In the genomic region with DNA sequence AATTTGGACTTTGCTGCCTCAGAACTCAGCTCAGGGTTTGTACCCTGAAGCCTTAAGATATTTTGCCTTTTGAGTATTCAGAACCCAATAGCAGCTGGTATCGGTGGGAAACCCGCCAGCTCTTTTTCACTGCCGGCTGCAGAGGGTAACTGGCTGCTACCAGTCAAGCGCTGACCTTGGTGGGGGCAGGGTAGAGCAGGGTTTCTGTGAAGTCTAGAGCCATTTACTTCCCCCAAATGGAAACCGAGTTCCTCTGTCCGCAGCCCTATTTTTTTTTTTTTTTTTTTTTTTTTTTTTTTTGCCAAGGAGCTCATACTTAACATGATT, we compare ENCODE assay signal across 8 mouse cellular contexts. TPM values are rescaled to one million over a fixed set of nuclear protein-coding genes. Genes with fewer than 3 reads are reported as not detected.
DNase-seq lines count a peak whose midpoint lies in the region; ATAC-seq and TF ChIP-seq lines count a peak whose summit lies in the region.

No protein-coding gene starts in this region.

- no peak for ATAC-seq in heart, embryonic 14.5 days (ENCODE audit: insufficient number of reproducible peaks, insufficient read depth, low FRiP score, low read depth)
- ATAC-seq in liver, embryonic 12.5 days, result no peak
- no peak for ATAC-seq in neural tube, embryonic 15.5 days (ENCODE audit: low FRiP score)

- 1% methylated on average over 6 of the region's 6 CpGs for WGBS in heart, embryonic 14.5 days
- 4% methylated on average over 6 of the region's 6 CpGs for WGBS in liver, embryonic 12.5 days (ENCODE audit: insufficient replicate concordance)
- WGBS in neural tube, embryonic 15.5 days, result 0% methylated on average over 6 of the region's 6 CpGs

- H3K27ac ChIP-seq in embryonic fibroblast, embryonic 13.5 days (ENCODE audit: insufficient read depth, low read length), result peak overlapping the region; percentile 94
- peak overlapping the region; percentile 100 for H3K27ac ChIP-seq in heart, embryonic 14.5 days (replicated peaks in 1 of 2; ENCODE audit: control insufficient read depth in 1 of 2, insufficient read depth in 1 of 2, low read depth in 2 of 2, low read length in 2 of 2)
- 0 out of 2 replicates have a peak overlapping the region, but pooled peaks have one; percentile 51 for H3K27ac ChIP-seq in liver, embryonic 12.5 days
- peak overlapping the region; percentile 97 for H3K27ac ChIP-seq in neural tube, embryonic 15.5 days (replicated peaks)

- H3K4me3 ChIP-seq in embryonic fibroblast, embryonic 13.5 days (ENCODE audit: insufficient read depth, low read length), result peak overlapping the region; percentile 54
- H3K4me3 ChIP-seq in heart, embryonic 14.5 days (ENCODE audit: control insufficient read depth in 1 of 2, insufficient read depth in 1 of 2, low read depth in 1 of 2, low read length in 2 of 2), result peak overlapping the region; percentile 84 to 93
- H3K4me3 ChIP-seq in liver, embryonic 12.5 days, result peak overlapping the region; percentile 69
- peak overlapping the region; percentile 63 for H3K4me3 ChIP-seq in neural tube, embryonic 15.5 days (replicated peaks)

- H3K9me3 ChIP-seq in heart, embryonic 14.5 days (ENCODE audit: control insufficient read depth, low read length), result no peaks in the 10 kb centered on the region
- no peaks in the 10 kb centered on the region for H3K9me3 ChIP-seq in liver, embryonic 12.5 days (replicated peaks)
- no peaks in the 10 kb centered on the region for H3K9me3 ChIP-seq in neural tube, embryonic 15.5 days (replicated peaks)

- peaks cover 11% of the 10 kb centered on the region; the same call in 1 of the 2 replicates for H3K36me3 ChIP-seq in heart, embryonic 14.5 days (ENCODE audit: control insufficient read depth, insufficient read depth, low read length)
- no peaks in the 10 kb centered on the region for H3K36me3 ChIP-seq in liver, embryonic 12.5 days
- H3K36me3 ChIP-seq in neural tube, embryonic 15.5 days, result no peaks in the 10 kb centered on the region

- peak; percentile 55 for DNase-seq in urinary bladder, adult 2 months (ENCODE audit: low spot score)
- no peak for DNase-seq in urinary bladder, postnatal 10 days (ENCODE audit: low spot score)
- peak; percentile 90 for DNase-seq in kidney, postnatal 14 days
- peak; percentile 36 for DNase-seq in thymus, postnatal 14 days

- H3K27me3 ChIP-seq in heart, embryonic 14.5 days (ENCODE audit: control insufficient read depth, insufficient read depth, low read length), result no peaks in the 10 kb centered on the region
- H3K27me3 ChIP-seq in liver, embryonic 12.5 days (replicated peaks), result peaks cover 44% of the 10 kb centered on the region
- no peaks in the 10 kb centered on the region for H3K27me3 ChIP-seq in neural tube, embryonic 15.5 days (replicated peaks)

- H3K9ac ChIP-seq in heart, embryonic 14.5 days (ENCODE audit: low read length), result peak overlapping the region; percentile 95
- H3K9ac ChIP-seq in liver, embryonic 12.5 days, result peak overlapping the region; percentile 27; the same call in 1 of the 2 replicates
- H3K9ac ChIP-seq in neural tube, embryonic 15.5 days (replicated peaks), result peak overlapping the region; percentile 74

- peak overlapping the region; percentile 88 for H3K4me2 ChIP-seq in heart, embryonic 14.5 days (ENCODE audit: low read length)
- H3K4me2 ChIP-seq in liver, embryonic 12.5 days, result peak overlapping the region; percentile 94
- H3K4me2 ChIP-seq in neural tube, embryonic 15.5 days, result peak overlapping the region; percentile 90

- H3K4me1 ChIP-seq in embryonic fibroblast, embryonic 13.5 days (ENCODE audit: control insufficient read depth, insufficient read depth, low read length), result no peaks in the 10 kb centered on the region; the same call in 1 of the 2 replicates
- peaks cover 0 to 11% of the 10 kb centered on the region in 2 experiments; a peak in 2 of 4 replicates for H3K4me1 ChIP-seq in heart, embryonic 14.5 days (ENCODE audit: control insufficient read depth in 2 of 2, insufficient read depth in 2 of 2, low read length in 2 of 2)
- peaks cover 33% of the 10 kb centered on the region for H3K4me1 ChIP-seq in liver, embryonic 12.5 days
- peaks cover 39% of the 10 kb centered on the region for H3K4me1 ChIP-seq in neural tube, embryonic 15.5 days

- TF ChIP-seq CTCF in embryonic fibroblast, embryonic 13.5 days (IDR thresholded peaks at IDR 0.05; ENCODE audit: borderline replicate concordance, insufficient read depth, low read length), result no peak

- TF ChIP-seq POLR2A in embryonic fibroblast, embryonic 13.5 days (IDR thresholded peaks at IDR 0.05; ENCODE audit: low read depth, low read length), result no peak

RNA-seq across cellular contexts. Expression of a gene that starts 1.7 kb away (rescaled TPM):
- 32.3 and 39.6 TPM in 2 replicates for polyA plus RNA-seq in urinary bladder, adult 2 months (2012; rRNA removed)
- 45.3 and 60.9 TPM in 2 replicates for polyA plus RNA-seq in embryonic fibroblast, embryonic 13.5 days (2011; ENCODE audit: insufficient read length, low read depth, missing spikeins)
- 35.6 and 39.3 TPM in 2 replicates for polyA plus RNA-seq in heart, embryonic 14.5 days (2014; fragmentation: Nextera tagmentation; extraction: Ambion mirVana)
- polyA plus RNA-seq in liver, embryonic 12.5 days (2016; fragmentation: Nextera tagmentation; extraction: Ambion mirVana), result 12.0 and 12.2 TPM in 2 replicates
- 73.8 and 75.5 TPM in 2 replicates for polyA plus RNA-seq in neural tube, embryonic 15.5 days (2015; fragmentation: Nextera tagmentation; extraction: Ambion mirVana)

Comparison
In these comparisons a context has a peak if more than half of its experiments do, and no peak if none do; other contexts are left out.
1. H3K9ac ChIP-seq: peak in every context shown above with its lines; median percentile 95 in heart, embryonic 14.5 days; 74 in neural tube, embryonic 15.5 days; 27 in liver, embryonic 12.5 days.